Mouse (Mus musculus): ENCODE data around the gene Mup20.
"Not testable (repeated sequence)": the region's sequence is repeated elsewhere in the genome, so short reads cannot be mapped to it uniquely, and the experiment has no call there.

Mup20 gene

GRCm38 (mm10) chr4:62054058-62054457, at the start of gene Mup20:
Mup20 (minus strand) TSS chr4:62054158.
- DNase-seq (ENCODE audit: low read depth, low spot score), result not testable (repeated sequence)

DNA sequence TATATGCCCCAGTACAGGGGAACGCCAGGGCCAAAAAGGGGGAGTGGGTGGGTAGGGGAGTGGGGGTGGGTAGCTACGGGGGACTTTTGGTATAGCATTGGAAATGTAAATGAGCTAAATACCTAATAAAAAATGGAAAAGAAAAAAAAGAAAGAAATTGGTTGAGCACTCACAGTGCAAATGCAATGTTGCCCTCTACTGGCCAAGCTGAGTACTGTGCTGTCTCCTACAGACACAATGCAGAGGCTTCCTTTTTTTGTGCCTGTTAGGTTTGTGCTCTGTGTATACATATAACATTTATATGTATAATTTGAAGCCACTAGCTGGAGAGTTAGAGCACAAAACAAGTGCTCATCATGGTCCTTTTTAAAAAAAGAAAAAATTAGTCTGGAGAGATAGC, 49.4 kb upstream of the Mup20 start:
- peak; percentile 1 for DNase-seq (ENCODE audit: low read depth, low spot score)

GRCm38 (mm10) chr4:62087953-62088352, 34.0 kb upstream of the Mup20 start:
- DNase-seq (ENCODE audit: low read depth, low spot score), result no peak

DNA sequence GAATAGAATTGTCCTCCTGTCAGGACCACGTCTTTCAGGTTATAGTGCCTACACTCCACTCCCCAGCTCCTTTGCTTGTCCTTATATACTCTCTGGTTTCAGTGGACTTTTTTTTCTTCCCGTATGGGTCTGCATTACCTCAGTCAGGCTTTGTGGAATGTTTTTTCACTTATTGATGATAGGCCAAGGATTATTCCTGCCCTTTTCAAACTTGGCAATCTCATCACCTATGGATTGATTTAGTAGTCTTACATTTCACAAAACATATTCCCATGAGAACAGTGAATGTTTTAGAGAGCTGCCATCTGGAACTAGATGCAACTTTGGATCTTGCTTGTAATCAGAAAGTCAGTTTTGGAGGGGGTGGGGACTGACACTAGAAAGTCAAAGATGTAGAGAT, 33.3 kb upstream of the Mup20 start, which contains the start of gene Mup3:
Gene Mup3, minus strand, starts transcription at position 102 of the 400 bp plus-strand sequence.
- DNase-seq (ENCODE audit: low read depth, low spot score), result no peak

- DNase-seq (ENCODE audit: low read depth, low spot score), result no peak
Measured at GRCm38 (mm10) chr4:62082755-62083154, 28.8 kb upstream of the Mup20 start.

DNA sequence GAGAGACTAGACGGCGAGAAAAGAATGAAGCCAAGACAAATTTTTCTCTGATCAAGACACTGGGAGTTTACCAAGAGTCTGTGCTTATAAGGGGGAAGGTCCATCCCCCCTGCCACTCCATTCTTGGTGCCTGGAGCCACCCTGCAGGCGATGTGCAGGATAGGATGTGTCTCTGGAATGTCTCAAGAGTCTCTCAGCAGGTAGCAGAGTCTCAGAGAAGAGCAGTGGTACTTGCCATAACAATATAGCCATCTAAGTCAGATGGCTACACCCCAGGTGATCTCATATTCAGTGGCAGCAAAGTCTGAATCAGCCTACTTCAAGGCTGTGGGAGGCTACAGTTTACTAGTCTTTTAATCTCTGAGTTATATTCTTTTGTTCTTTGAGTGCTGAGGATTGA, 21.2 kb upstream of the Mup20 start:
- DNase-seq (ENCODE audit: low read depth, low spot score), result no peak

- not testable (repeated sequence) for DNase-seq (ENCODE audit: low read depth, low spot score)
Measured at GRCm38 (mm10) chr4:62054780-62055179, 822 bp upstream of the Mup20 start.

- DNase-seq (ENCODE audit: low read depth, low spot score), result no peak
Measured at GRCm38 (mm10) chr4:62026281-62026680, 27.7 kb downstream of the Mup20 start.

DNA sequence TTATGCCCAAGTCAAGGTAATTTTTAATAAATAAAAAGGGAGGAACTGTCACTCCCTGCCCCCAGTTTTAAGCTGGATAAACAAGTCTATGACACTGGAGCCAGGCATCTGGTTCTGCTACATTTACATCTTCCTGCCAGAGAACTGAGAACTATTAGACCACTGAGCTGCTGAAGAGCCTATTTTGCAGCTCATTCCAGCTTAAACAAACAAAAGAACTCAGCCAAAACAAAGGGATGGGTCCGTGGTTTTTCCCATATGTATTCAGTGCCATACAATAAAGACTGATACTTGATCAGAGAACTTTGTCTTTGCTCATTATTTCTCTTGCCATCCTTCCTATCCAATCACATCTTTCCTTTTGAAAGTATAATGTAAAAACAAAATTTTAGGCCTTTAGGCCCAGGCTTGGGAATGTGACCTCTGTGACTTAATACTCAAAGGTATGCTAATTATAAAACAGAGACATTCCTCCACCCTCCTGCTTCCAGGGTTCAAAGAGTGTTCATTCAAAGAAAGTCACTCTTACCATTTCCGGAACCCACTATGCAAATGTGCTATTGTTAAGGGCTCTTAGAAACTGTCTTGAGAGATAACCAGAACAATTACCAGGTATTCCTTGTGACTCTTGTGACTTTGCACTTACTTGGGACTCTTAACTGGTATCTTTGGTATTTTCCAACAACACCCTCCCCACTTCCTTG, 29.6 kb downstream of the Mup20 start:
- no peak for DNase-seq (ENCODE audit: low read depth, low spot score)

- DNase-seq (ENCODE audit: low read depth, low spot score), result no peak
Measured at GRCm38 (mm10) chr4:62023646-62024045, 30.3 kb downstream of the Mup20 start.

DNA sequence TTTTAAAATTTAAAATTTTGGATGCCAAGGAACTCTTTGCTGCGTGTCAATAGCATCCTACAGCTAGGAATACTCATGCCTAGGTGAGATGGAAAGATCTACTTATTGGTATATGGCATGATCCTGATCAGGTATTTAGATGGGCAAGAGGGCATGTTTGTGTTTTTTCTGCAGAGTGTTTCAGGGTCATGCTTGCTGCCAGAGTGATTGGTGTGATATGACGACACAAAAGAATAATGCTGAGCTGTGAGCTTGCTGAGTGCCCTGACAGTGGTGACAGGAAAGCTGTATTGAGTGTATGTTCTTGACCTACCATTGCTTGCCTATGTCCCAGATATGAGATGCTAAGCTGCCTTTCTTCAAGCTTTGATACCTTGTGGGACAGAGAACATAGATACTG, 30.8 kb downstream of the Mup20 start:
- DNase-seq (ENCODE audit: low read depth, low spot score), result no peak

- DNase-seq (ENCODE audit: low read depth, low spot score), result not testable (repeated sequence)
Measured at GRCm38 (mm10) chr4:62020511-62020910, 33.4 kb downstream of the Mup20 start.
